Mouse (Mus musculus): ENCODE measurements around the gene Tmem92. TPM values are rescaled to one million over a fixed set of nuclear protein-coding genes. Genes with fewer than 3 reads are reported as not detected.

Gene Tmem92
- polyA plus RNA-seq, 1 experiment: 0.30 TPM

- Histone ChIP-seq H3K4me1 (ENCODE audit: control insufficient read depth, insufficient read depth, low read length) (peaks cover 2% of the 10 kb centered on the region), H3K9me3 (replicated peaks; ENCODE audit: control insufficient read depth, insufficient read depth, low read length, poor library complexity, severe bottlenecking) (no peaks in the 10 kb centered on the region), H3K27ac (ENCODE audit: insufficient read depth, low read length) (no peak overlapping the region), H3K9ac (ENCODE audit: low read depth, poor library complexity, severe bottlenecking) (no peak overlapping the region), H3K4me3 (ENCODE audit: low read depth, low read length) (no peak overlapping the region), H3K27me3 (ENCODE audit: control insufficient read depth, insufficient read depth, low read length, poor library complexity, severe bottlenecking) (no peaks in the 10 kb centered on the region), H3K36me3 (ENCODE audit: control insufficient read depth, insufficient read depth, low read length, poor library complexity, severe bottlenecking) (no peaks in the 10 kb centered on the region)
- TF ChIP-seq CTCF (IDR thresholded peaks at IDR 0.05; ENCODE audit: low read depth, low read length) (peak; percentile 73), EP300 (IDR thresholded peaks at IDR 0.05; ENCODE audit: insufficient read depth, low read depth, low read length) (no peak)
These were observed 49.7 kb downstream of the Tmem92 start for GRCm38 (mm10) chr11:94732773-94733172.

- peaks cover 2% of the 10 kb centered on the region for H3K4me1 ChIP-seq (ENCODE audit: control insufficient read depth, insufficient read depth, low read length)
- TF ChIP-seq CTCF (IDR thresholded peaks at IDR 0.05; ENCODE audit: low read depth, low read length) (no peak), EP300 (IDR thresholded peaks at IDR 0.05; ENCODE audit: insufficient read depth, low read depth, low read length) (no peak), POLR2A (IDR thresholded peaks at IDR 0.05; ENCODE audit: insufficient read depth, low read length) (no peak)
- no peak overlapping the region for H3K27ac ChIP-seq (ENCODE audit: insufficient read depth, low read length)
- no peak overlapping the region for H3K4me3 ChIP-seq (ENCODE audit: low read depth, low read length)
- no peaks in the 10 kb centered on the region for H3K36me3 ChIP-seq (ENCODE audit: control insufficient read depth, insufficient read depth, low read length, poor library complexity, severe bottlenecking)
- 0 out of 2 replicates have a peak overlapping the region, but pooled peaks have one; percentile 24 for H3K9ac ChIP-seq (ENCODE audit: low read depth, poor library complexity, severe bottlenecking)
- no peaks in the 10 kb centered on the region for H3K27me3 ChIP-seq (ENCODE audit: control insufficient read depth, insufficient read depth, low read length, poor library complexity, severe bottlenecking)
- no peaks in the 10 kb centered on the region for H3K9me3 ChIP-seq (replicated peaks; ENCODE audit: control insufficient read depth, insufficient read depth, low read length, poor library complexity, severe bottlenecking)
These were observed 51.3 kb downstream of the Tmem92 start for GRCm38 (mm10) chr11:94731229-94731628.

- H3K9me3 ChIP-seq (replicated peaks; ENCODE audit: control insufficient read depth, insufficient read depth, low read length, poor library complexity, severe bottlenecking): no peaks in the 10 kb centered on the region
- H3K36me3 ChIP-seq (ENCODE audit: control insufficient read depth, insufficient read depth, low read length, poor library complexity, severe bottlenecking): no peaks in the 10 kb centered on the region
- no peak overlapping the region for H3K9ac ChIP-seq (ENCODE audit: low read depth, poor library complexity, severe bottlenecking)
- peaks cover 2% of the 10 kb centered on the region for H3K4me1 ChIP-seq (ENCODE audit: control insufficient read depth, insufficient read depth, low read length)
- H3K4me3 ChIP-seq (ENCODE audit: low read depth, low read length): no peak overlapping the region
- no peaks in the 10 kb centered on the region for H3K27me3 ChIP-seq (ENCODE audit: control insufficient read depth, insufficient read depth, low read length, poor library complexity, severe bottlenecking)
- TF ChIP-seq EP300 (IDR thresholded peaks at IDR 0.05; ENCODE audit: insufficient read depth, low read depth, low read length): no peak
- peak; percentile 25 for TF ChIP-seq CTCF (IDR thresholded peaks at IDR 0.05; ENCODE audit: low read depth, low read length)
- TF ChIP-seq POLR2A (IDR thresholded peaks at IDR 0.05; ENCODE audit: insufficient read depth, low read length): no peak
- no peak overlapping the region for H3K27ac ChIP-seq (ENCODE audit: insufficient read depth, low read length)
These were observed 52.2 kb downstream of the Tmem92 start for GRCm38 (mm10) chr11:94730261-94730660.

GRCm38 (mm10) chr11:94729565-94729964, 52.9 kb downstream of the Tmem92 start:
- no peaks in the 10 kb centered on the region for H3K36me3 ChIP-seq (ENCODE audit: control insufficient read depth, insufficient read depth, low read length, poor library complexity, severe bottlenecking)
- H3K9me3 ChIP-seq (replicated peaks; ENCODE audit: control insufficient read depth, insufficient read depth, low read length, poor library complexity, severe bottlenecking): no peaks in the 10 kb centered on the region
- no peak overlapping the region for H3K27ac ChIP-seq (ENCODE audit: insufficient read depth, low read length)
- H3K4me3 ChIP-seq (ENCODE audit: low read depth, low read length): no peak overlapping the region
- peaks cover 2% of the 10 kb centered on the region for H3K4me1 ChIP-seq (ENCODE audit: control insufficient read depth, insufficient read depth, low read length)
- H3K9ac ChIP-seq (ENCODE audit: low read depth, poor library complexity, severe bottlenecking): no peak overlapping the region
- H3K27me3 ChIP-seq (ENCODE audit: control insufficient read depth, insufficient read depth, low read length, poor library complexity, severe bottlenecking): no peaks in the 10 kb centered on the region
- TF ChIP-seq POLR2A (IDR thresholded peaks at IDR 0.05; ENCODE audit: insufficient read depth, low read length): no peak
- peak; percentile 17 for TF ChIP-seq CTCF (IDR thresholded peaks at IDR 0.05; ENCODE audit: low read depth, low read length)
- TF ChIP-seq EP300 (IDR thresholded peaks at IDR 0.05; ENCODE audit: insufficient read depth, low read depth, low read length): no peak

- TF ChIP-seq EP300 (IDR thresholded peaks at IDR 0.05; ENCODE audit: insufficient read depth, low read depth, low read length): no peak
- no peak for TF ChIP-seq CTCF (IDR thresholded peaks at IDR 0.05; ENCODE audit: low read depth, low read length)
- TF ChIP-seq POLR2A (IDR thresholded peaks at IDR 0.05; ENCODE audit: insufficient read depth, low read length): no peak
These were observed 54.0 kb downstream of the Tmem92 start for GRCm38 (mm10) chr11:94728545-94728944.

GRCm38 (mm10) chr11:94727306-94727705, 55.2 kb downstream of the Tmem92 start:
- Histone ChIP-seq H3K36me3 (ENCODE audit: control insufficient read depth, insufficient read depth, low read length, poor library complexity, severe bottlenecking) (no peaks in the 10 kb centered on the region), H3K4me1 (ENCODE audit: control insufficient read depth, insufficient read depth, low read length) (no peaks in the 10 kb centered on the region), H3K27ac (ENCODE audit: insufficient read depth, low read length) (no peak overlapping the region), H3K9me3 (replicated peaks; ENCODE audit: control insufficient read depth, insufficient read depth, low read length, poor library complexity, severe bottlenecking) (no peaks in the 10 kb centered on the region), H3K4me3 (ENCODE audit: low read depth, low read length) (no peak overlapping the region), H3K27me3 (ENCODE audit: control insufficient read depth, insufficient read depth, low read length, poor library complexity, severe bottlenecking) (no peaks in the 10 kb centered on the region), H3K9ac (ENCODE audit: low read depth, poor library complexity, severe bottlenecking) (no peak overlapping the region)
- TF ChIP-seq EP300 (IDR thresholded peaks at IDR 0.05; ENCODE audit: insufficient read depth, low read depth, low read length) (no peak), CTCF (IDR thresholded peaks at IDR 0.05; ENCODE audit: low read depth, low read length) (no peak), POLR2A (IDR thresholded peaks at IDR 0.05; ENCODE audit: insufficient read depth, low read length) (no peak)

More at GRCm38 (mm10) chr11:94728545-94728944, 54.0 kb downstream of the Tmem92 start:
- no peak overlapping the region for H3K27ac ChIP-seq (ENCODE audit: insufficient read depth, low read length)
- no peak overlapping the region for H3K4me3 ChIP-seq (ENCODE audit: low read depth, low read length)
- no peak overlapping the region for H3K9ac ChIP-seq (ENCODE audit: low read depth, poor library complexity, severe bottlenecking)
- peaks cover 2% of the 10 kb centered on the region for H3K4me1 ChIP-seq (ENCODE audit: control insufficient read depth, insufficient read depth, low read length)
- H3K9me3 ChIP-seq (replicated peaks; ENCODE audit: control insufficient read depth, insufficient read depth, low read length, poor library complexity, severe bottlenecking): no peaks in the 10 kb centered on the region
- H3K36me3 ChIP-seq (ENCODE audit: control insufficient read depth, insufficient read depth, low read length, poor library complexity, severe bottlenecking): no peaks in the 10 kb centered on the region
- no peaks in the 10 kb centered on the region for H3K27me3 ChIP-seq (ENCODE audit: control insufficient read depth, insufficient read depth, low read length, poor library complexity, severe bottlenecking)

Other genes starting within 250 kb of the Tmem92 start
- gene Rsad1, start 233.4 kb downstream of the Tmem92 start, polyA plus RNA-seq (2011; ENCODE audit: insufficient read depth, insufficient read length, low read depth, missing spikeins): 3.1 and 3.2 TPM in 2 replicates
- gene Chad, start 217.7 kb downstream of the Tmem92 start, polyA plus RNA-seq (2011; ENCODE audit: insufficient read depth, insufficient read length, low read depth, missing spikeins): not detected in 2 replicates
- 16.1 and 16.6 TPM in 2 replicates for gene Acsf2, start 180.8 kb downstream of the Tmem92 start, polyA plus RNA-seq (2011; ENCODE audit: insufficient read depth, insufficient read length, low read depth, missing spikeins)
- gene Lrrc59, start 152.9 kb downstream of the Tmem92 start, polyA plus RNA-seq (2011; ENCODE audit: insufficient read depth, insufficient read length, low read depth, missing spikeins): 163 and 171 TPM in 2 replicates
- 48.1 and 49.0 TPM in 2 replicates for gene Mrpl27, start 128.9 kb downstream of the Tmem92 start, polyA plus RNA-seq (2011; ENCODE audit: insufficient read depth, insufficient read length, low read depth, missing spikeins)
- 31.8 and 33.3 TPM in 2 replicates for gene Eme1, start 128.7 kb downstream of the Tmem92 start, polyA plus RNA-seq (2011; ENCODE audit: insufficient read depth, insufficient read length, low read depth, missing spikeins)
- 16.8 and 20.1 TPM in 2 replicates for gene Xylt2, start 105.2 kb downstream of the Tmem92 start, polyA plus RNA-seq (2011; ENCODE audit: insufficient read depth, insufficient read length, low read depth, missing spikeins)
- gene Gm11541, start 78.2 kb downstream of the Tmem92 start, polyA plus RNA-seq (2011; ENCODE audit: insufficient read depth, insufficient read length, low read depth, missing spikeins): not detected in 2 replicates
- 0.55 TPM in 1 of 2 replicates, not detected in the other for gene Cdc34b, start 40.9 kb downstream of the Tmem92 start, polyA plus RNA-seq (2011; ENCODE audit: insufficient read depth, insufficient read length, low read depth, missing spikeins)
- gene Col1a1, start 153.5 kb upstream of the Tmem92 start, polyA plus RNA-seq (2011; ENCODE audit: insufficient read depth, insufficient read length, low read depth, missing spikeins): 17.1 and 18.1 TPM in 2 replicates
- gene Hils1, start 184.9 kb upstream of the Tmem92 start, polyA plus RNA-seq (2011; ENCODE audit: insufficient read depth, insufficient read length, low read depth, missing spikeins): not detected in 2 replicates
- gene Sgca, start 193.6 kb upstream of the Tmem92 start, polyA plus RNA-seq (2011; ENCODE audit: insufficient read depth, insufficient read length, low read depth, missing spikeins): not detected in 2 replicates
- 20.3 and 21.0 TPM in 2 replicates for gene Ppp1r9b, start 208.3 kb upstream of the Tmem92 start, polyA plus RNA-seq (2011; ENCODE audit: insufficient read depth, insufficient read length, low read depth, missing spikeins)
- 0.30 and 0.79 TPM in 2 replicates for gene Samd14, start 227.2 kb upstream of the Tmem92 start, polyA plus RNA-seq (2011; ENCODE audit: insufficient read depth, insufficient read length, low read depth, missing spikeins)

All from ES-Bruce4 (cell line).